Mouse (Mus musculus) ES-E14 (cell line): ENCODE measurements around the gene Srcin1. TPM values are rescaled to one million over a fixed set of nuclear protein-coding genes. Genes with fewer than 3 reads are reported as not detected.

Source experiments
- DNase-seq: peaks from one replicate; pipeline ENCODE4 v3.0.0-alpha.2; 2013; ENCODE audit warnings: low read depth, low spot score
- H3K27ac ChIP-seq: 2 replicates; pipeline ENCODE4 v1.5.1; 2012; ENCODE audit warnings: low read depth, mild to moderate bottlenecking, low read length, moderate library complexity, mixed read lengths; ENCODE audit not compliant: poor library complexity, insufficient read depth, severe bottlenecking
- H3K36me3 ChIP-seq: 2 replicates; pipeline ENCODE4 v1.6.1; 2012; ENCODE audit warnings: mild to moderate bottlenecking, low read length, moderate library complexity, mixed read lengths; ENCODE audit not compliant: control insufficient read depth, poor library complexity, insufficient read depth, severe bottlenecking
- H3K4me1 ChIP-seq, 2 experiments: fragments of 150-350 bp in 1 of 2; sonication (generic) in 1 of 2; 2 replicates each; pipeline ENCODE4 v1.6.1; 2012; ENCODE audit warnings: low read length in 2 of 2, mild to moderate bottlenecking in 1 of 2, mixed read lengths in 1 of 2; ENCODE audit not compliant: control insufficient read depth in 2 of 2, insufficient read depth in 2 of 2, poor library complexity in 1 of 2
- H3K4me3 ChIP-seq, 2 experiments: fragments of 150-350 bp in 1 of 2; sonication (generic) in 1 of 2; 2 replicates each; pipeline ENCODE4 v1.5.1; 2012; ENCODE audit warnings: low read length in 2 of 2, low read depth in 1 of 2, mild to moderate bottlenecking in 1 of 2, mixed read lengths in 1 of 2; ENCODE audit not compliant: insufficient read depth in 1 of 2, poor library complexity in 1 of 2, severe bottlenecking in 1 of 2
- H3K9ac ChIP-seq: 2 replicates; pipeline ENCODE4 v1.6.1; 2012; ENCODE audit warnings: low read depth, mild to moderate bottlenecking, low read length, mixed read lengths; ENCODE audit not compliant: poor library complexity, insufficient read depth, severe bottlenecking
- H3K9me3 ChIP-seq: fragments of 150-350 bp; sonication (generic); 2 replicates; pipeline ENCODE4 v1.6.1; 2012; ENCODE audit warnings: low read depth, mild to moderate bottlenecking, low read length; ENCODE audit not compliant: control insufficient read depth, insufficient read depth
- CHD2 ChIP-seq: IDR thresholded peaks from 2 replicates; pipeline ENCODE4 v1.6.1; 2014; ENCODE audit warnings: mild to moderate bottlenecking, low read depth, low read length, inconsistent platforms
- HCFC1 ChIP-seq: IDR thresholded peaks from 2 replicates; pipeline ENCODE4 v1.6.1; 2012; ENCODE audit warnings: low read length, inconsistent platforms, borderline replicate concordance; ENCODE audit not compliant: insufficient read depth
- MAFK ChIP-seq: IDR thresholded peaks from 2 replicates; pipeline ENCODE4 v1.6.1; 2014; ENCODE audit warnings: mild to moderate bottlenecking, low read depth, low read length, inconsistent platforms; ENCODE audit not compliant: insufficient read depth
- ZC3H11A ChIP-seq: IDR thresholded peaks from 2 replicates; pipeline ENCODE4 v1.6.1; 2012; ENCODE audit warnings: low read depth, mild to moderate bottlenecking, inconsistent platforms, low read length, borderline replicate concordance
- ZNF384 ChIP-seq: IDR thresholded peaks from 2 replicates; pipeline ENCODE4 v1.6.1; 2012; ENCODE audit warnings: low read depth, low read length, inconsistent platforms
- in situ Hi-C, 2 experiments: fragments of 600-800 bp; cut with MboI; formaldehyde crosslinking; loops; one replicate each; pipeline ENCODE4 v1.15.1; 2025; ENCODE audit warnings: low sequenced_read_pairs in 2 of 2, inconsistent platforms in 1 of 2; ENCODE audit not compliant: unreplicated experiment in 2 of 2
- total RNA-seq: library from RNA; depleted of rRNA; stranded (reverse); fragments of 300-350 nt; gene quantifications from 2 replicates; pipeline ENCODE4 v1.2.3, GENCODE M21; 2012

The Srcin1 gene
- total RNA-seq, 1 experiment, result 2.4 TPM

- in situ Hi-C loops, result no loop called here
- no peak for DNase-seq
- Histone ChIP-seq H3K36me3 (no peaks in the 10 kb centered on the region), H3K9me3 (no peaks in the 10 kb centered on the region), H3K4me1 (peaks cover 4 to 29% of the 10 kb centered on the region in 2 experiments; a peak in 3 of 4 replicates), H3K9ac (peak overlapping the region; percentile 25; the same call in 1 of the 2 replicates), H3K27ac (peak overlapping the region; percentile 37; the same call in 1 of the 2 replicates), H3K4me3 (no peak overlapping the region)
- TF ChIP-seq CHD2 (no peak), ZNF384 (no peak), ZC3H11A (no peak), HCFC1 (no peak), MAFK (no peak)
Measured at GRCm38 (mm10) chr11:97579088-97579857, 3.3 kb upstream of the Srcin1 start.

- Histone ChIP-seq H3K27ac (no peak overlapping the region), H3K4me3 (no peak overlapping the region), H3K9me3 (no peaks in the 10 kb centered on the region), H3K4me1 (peaks cover 4 to 30% of the 10 kb centered on the region in 2 experiments; a peak in 3 of 4 replicates), H3K36me3 (no peaks in the 10 kb centered on the region), H3K9ac (no peak overlapping the region)
- in situ Hi-C loops, result no loop called here
- no peak for DNase-seq
- no peak for TF ChIP-seq ZC3H11A
- TF ChIP-seq HCFC1, result no peak
- no peak for TF ChIP-seq MAFK
- no peak for TF ChIP-seq CHD2
- TF ChIP-seq ZNF384, result no peak
Measured at GRCm38 (mm10) chr11:97578286-97578685, 2.3 kb upstream of the Srcin1 start.

GRCm38 (mm10) chr11:97575638-97576037 lies 348 bp downstream of the Srcin1 start:
- H3K36me3 ChIP-seq, result no peaks in the 10 kb centered on the region
- peak overlapping the region; percentile 80 to 89 for H3K4me3 ChIP-seq
- peaks cover 4 to 38% of the 10 kb centered on the region in 2 experiments; a peak in 3 of 4 replicates for H3K4me1 ChIP-seq
- peak; percentile 92 for DNase-seq
- in situ Hi-C loops, result no loop called here
- peak overlapping the region; percentile 80 for H3K9ac ChIP-seq
- H3K27ac ChIP-seq, result peak overlapping the region; percentile 61; the same call in 1 of the 2 replicates
- TF ChIP-seq HCFC1 (peak; percentile 65; the same call in 1 of the 2 replicates), MAFK (no peak), CHD2 (peak; percentile 60; the same call in 1 of the 2 replicates), ZNF384 (peak; percentile 63), ZC3H11A (peak; percentile 56; the same call in 1 of the 2 replicates)
- no peaks in the 10 kb centered on the region for H3K9me3 ChIP-seq

- H3K9ac ChIP-seq, result peak overlapping the region; percentile 80
- no peak for DNase-seq
- TF ChIP-seq HCFC1 (no peak; the same call in 1 of the 2 replicates), MAFK (no peak), CHD2 (no peak), ZNF384 (no peak), ZC3H11A (no peak)
- H3K4me1 ChIP-seq, result peaks cover 7 to 39% of the 10 kb centered on the region in 2 experiments
- no peaks in the 10 kb centered on the region for H3K36me3 ChIP-seq
- H3K4me3 ChIP-seq, result peak overlapping the region; percentile 80 to 89
- in situ Hi-C loops, result no loop called here
- peak overlapping the region; percentile 61 for H3K27ac ChIP-seq
- no peaks in the 10 kb centered on the region for H3K9me3 ChIP-seq
Measured at GRCm38 (mm10) chr11:97575075-97575474, 911 bp downstream of the Srcin1 start.
